ENCODE assay signal across 8 mouse cellular contexts in genomic region chr6:129423734-129424072, GRCm38 (mm10). TPM values are rescaled to one million over a fixed set of nuclear protein-coding genes. Genes with fewer than 3 reads are reported as not detected.
A peak's percentile ranks its signal among the peaks of the same experiment; 100 is the strongest.
DNase-seq lines count a peak whose midpoint lies in the region; ATAC-seq and TF ChIP-seq lines count a peak whose summit lies in the region.

No protein-coding gene starts in this region.

- no peak overlapping the region for H3K4me3 ChIP-seq in bone marrow macrophage, adult 2 months (ENCODE audit: insufficient read depth, low read length)
- H3K4me3 ChIP-seq in embryonic fibroblast, embryonic 13.5 days (ENCODE audit: insufficient read depth, low read length): no peak overlapping the region
- H3K4me3 ChIP-seq in heart, embryonic 14.5 days (ENCODE audit: control insufficient read depth in 1 of 2, insufficient read depth in 1 of 2, low read depth in 1 of 2, low read length in 2 of 2): no peak overlapping the region
- no peak overlapping the region for H3K4me3 ChIP-seq in liver, embryonic 11.5 days (ENCODE audit: low read depth, low read length)
- no peak overlapping the region for H3K4me3 ChIP-seq in stomach, embryonic 15.5 days (replicated peaks)

- no peaks in the 10 kb centered on the region for H3K36me3 ChIP-seq in heart, embryonic 14.5 days (ENCODE audit: control insufficient read depth, insufficient read depth, low read length)
- no peaks in the 10 kb centered on the region for H3K36me3 ChIP-seq in liver, embryonic 11.5 days (ENCODE audit: control insufficient read depth, insufficient read depth, low read length)
- no peaks in the 10 kb centered on the region for H3K36me3 ChIP-seq in stomach, embryonic 15.5 days

- no peak overlapping the region for H3K9ac ChIP-seq in heart, embryonic 14.5 days (ENCODE audit: low read length)
- no peak overlapping the region for H3K9ac ChIP-seq in liver, embryonic 11.5 days (ENCODE audit: low read depth, low read length)
- no peak overlapping the region for H3K9ac ChIP-seq in stomach, embryonic 15.5 days

- H3K9me3 ChIP-seq in heart, embryonic 14.5 days (ENCODE audit: control insufficient read depth, low read length): no peaks in the 10 kb centered on the region
- H3K9me3 ChIP-seq in liver, embryonic 11.5 days (ENCODE audit: control insufficient read depth, low read length): no peaks in the 10 kb centered on the region
- no peaks in the 10 kb centered on the region for H3K9me3 ChIP-seq in stomach, embryonic 15.5 days

- peak overlapping the region; percentile 24 for H3K4me2 ChIP-seq in heart, embryonic 14.5 days (ENCODE audit: low read length)
- H3K4me2 ChIP-seq in liver, embryonic 11.5 days: no peak overlapping the region
- H3K4me2 ChIP-seq in stomach, embryonic 15.5 days: no peak overlapping the region

- peak; percentile 55; the same call in 1 of the 2 replicates for TF ChIP-seq CTCF in bone marrow macrophage, adult 2 months (IDR thresholded peaks at IDR 0.05; ENCODE audit: low read depth, low read length)
- TF ChIP-seq CTCF in embryonic fibroblast, embryonic 13.5 days (IDR thresholded peaks at IDR 0.05; ENCODE audit: borderline replicate concordance, insufficient read depth, low read length): peak; percentile 26; the same call in 1 of the 2 replicates

- ATAC-seq in heart, embryonic 14.5 days (ENCODE audit: insufficient number of reproducible peaks, insufficient read depth, low FRiP score, low read depth): 0 out of 2 replicates have a peak, but pooled peaks have one; percentile 66
- ATAC-seq in liver, embryonic 11.5 days (replicated peaks; ENCODE audit: low FRiP score): peak; percentile 78
- ATAC-seq in stomach, embryonic 15.5 days (ENCODE audit: insufficient read depth, low FRiP score, low read depth): peak; percentile 60

- H3K27ac ChIP-seq in bone marrow macrophage, adult 2 months (ENCODE audit: insufficient read depth, low read depth, low read length): no peak overlapping the region
- no peak overlapping the region for H3K27ac ChIP-seq in embryonic fibroblast, embryonic 13.5 days (ENCODE audit: insufficient read depth, low read length)
- peak overlapping the region; percentile 35 to 43; a peak in 2 of 4 replicates for H3K27ac ChIP-seq in heart, embryonic 14.5 days (replicated peaks in 1 of 2; ENCODE audit: control insufficient read depth in 1 of 2, insufficient read depth in 1 of 2, low read depth in 2 of 2, low read length in 2 of 2)
- no peak overlapping the region for H3K27ac ChIP-seq in liver, embryonic 11.5 days (ENCODE audit: low read depth, low read length)
- H3K27ac ChIP-seq in stomach, embryonic 15.5 days: no peak overlapping the region; the same call in 1 of the 2 replicates

- DNase-seq in B cell, adult 2 months: peak; percentile 78 to 80
- DNase-seq in kidney, postnatal 10 days: peak; percentile 81
- peak; percentile 60 for DNase-seq in liver, embryonic 11.5 days (ENCODE audit: low spot score)
- peak; percentile 75 for DNase-seq in neural tube, embryonic 10.5 days (ENCODE audit: extremely low spot score, low spot score)

- WGBS in heart, embryonic 14.5 days: 10% methylated on average over 1 of the region's 1 CpGs
- 15% methylated on average over 1 of the region's 1 CpGs for WGBS in liver, embryonic 11.5 days
- WGBS in stomach, embryonic 15.5 days: 23% methylated on average over 1 of the region's 1 CpGs

- TF ChIP-seq POLR2A in bone marrow macrophage, adult 2 months (IDR thresholded peaks at IDR 0.05; ENCODE audit: borderline replicate concordance, low read depth, low read length): no peak
- TF ChIP-seq POLR2A in embryonic fibroblast, embryonic 13.5 days (IDR thresholded peaks at IDR 0.05; ENCODE audit: low read depth, low read length): no peak

- H3K27me3 ChIP-seq in heart, embryonic 14.5 days (ENCODE audit: control insufficient read depth, insufficient read depth, low read length): no peaks in the 10 kb centered on the region
- H3K27me3 ChIP-seq in liver, embryonic 11.5 days (replicated peaks; ENCODE audit: control insufficient read depth, insufficient read depth, low read length): no peaks in the 10 kb centered on the region
- no peaks in the 10 kb centered on the region for H3K27me3 ChIP-seq in stomach, embryonic 15.5 days (replicated peaks)

- H3K4me1 ChIP-seq in bone marrow macrophage, adult 2 months (ENCODE audit: control insufficient read depth, insufficient read depth, low read length): peaks cover 29% of the 10 kb centered on the region
- no peaks in the 10 kb centered on the region for H3K4me1 ChIP-seq in embryonic fibroblast, embryonic 13.5 days (ENCODE audit: control insufficient read depth, insufficient read depth, low read length)
- peaks cover 5 to 10% of the 10 kb centered on the region in 2 experiments; a peak in 3 of 4 replicates for H3K4me1 ChIP-seq in heart, embryonic 14.5 days (ENCODE audit: control insufficient read depth in 2 of 2, insufficient read depth in 2 of 2, low read length in 2 of 2)
- peaks cover 10% of the 10 kb centered on the region for H3K4me1 ChIP-seq in liver, embryonic 11.5 days (replicated peaks; ENCODE audit: control insufficient read depth, insufficient read depth, low read length)
- H3K4me1 ChIP-seq in stomach, embryonic 15.5 days: peaks cover 5% of the 10 kb centered on the region

RNA-seq across cellular contexts. Expression of gene Clec9a, which starts 15.0 kb away (rescaled TPM):
- polyA plus RNA-seq in bone marrow macrophage, adult 2 months (2012; ENCODE audit: insufficient read depth, insufficient read length, missing spikeins): 0.24 and 0.84 TPM in 2 replicates
- polyA plus RNA-seq in embryonic fibroblast, embryonic 13.5 days (2011; ENCODE audit: insufficient read length, low read depth, missing spikeins): not detected in 2 replicates
- polyA plus RNA-seq in heart, embryonic 14.5 days (2014; fragmentation: Nextera tagmentation; extraction: Ambion mirVana): 0.42 and 0.58 TPM in 2 replicates
- polyA plus RNA-seq in liver, embryonic 11.5 days (2014; fragmentation: Nextera tagmentation; extraction: Ambion mirVana): 0.56 and 0.67 TPM in 2 replicates
- 0.12 and 0.13 TPM in 2 replicates for polyA plus RNA-seq in stomach, embryonic 15.5 days (2015; fragmentation: Nextera tagmentation; extraction: Ambion mirVana)

RNA-seq across cellular contexts. Expression of gene Clec1b, which starts 26.6 kb away (rescaled TPM):
- polyA plus RNA-seq in bone marrow macrophage, adult 2 months (2012; ENCODE audit: insufficient read depth, insufficient read length, missing spikeins): 2.4 and 2.7 TPM in 2 replicates
- not detected in 2 replicates for polyA plus RNA-seq in embryonic fibroblast, embryonic 13.5 days (2011; ENCODE audit: insufficient read length, low read depth, missing spikeins)
- polyA plus RNA-seq in heart, embryonic 14.5 days (2014; fragmentation: Nextera tagmentation; extraction: Ambion mirVana): 3.9 and 5.6 TPM in 2 replicates
- polyA plus RNA-seq in liver, embryonic 11.5 days (2014; fragmentation: Nextera tagmentation; extraction: Ambion mirVana): 39.2 and 39.8 TPM in 2 replicates
- polyA plus RNA-seq in stomach, embryonic 15.5 days (2015; fragmentation: Nextera tagmentation; extraction: Ambion mirVana): 1.2 and 1.6 TPM in 2 replicates

RNA-seq across cellular contexts. Expression of gene Clec1a, which starts 28.1 kb away (rescaled TPM):
- polyA plus RNA-seq in bone marrow macrophage, adult 2 months (2012; ENCODE audit: insufficient read depth, insufficient read length, missing spikeins): 0.46 and 0.69 TPM in 2 replicates
- polyA plus RNA-seq in embryonic fibroblast, embryonic 13.5 days (2011; ENCODE audit: insufficient read length, low read depth, missing spikeins): 0.52 and 0.54 TPM in 2 replicates
- 3.9 and 6.4 TPM in 2 replicates for polyA plus RNA-seq in heart, embryonic 14.5 days (2014; fragmentation: Nextera tagmentation; extraction: Ambion mirVana)
- polyA plus RNA-seq in liver, embryonic 11.5 days (2014; fragmentation: Nextera tagmentation; extraction: Ambion mirVana): 0.38 and 0.65 TPM in 2 replicates
- 2.9 and 3.6 TPM in 2 replicates for polyA plus RNA-seq in stomach, embryonic 15.5 days (2015; fragmentation: Nextera tagmentation; extraction: Ambion mirVana)

RNA-seq across cellular contexts. Expression of gene Clec12b, which starts 38.0 kb away (rescaled TPM):
- polyA plus RNA-seq in bone marrow macrophage, adult 2 months (2012; ENCODE audit: insufficient read depth, insufficient read length, missing spikeins): not detected in 2 replicates
- not detected in 2 replicates for polyA plus RNA-seq in embryonic fibroblast, embryonic 13.5 days (2011; ENCODE audit: insufficient read length, low read depth, missing spikeins)
- 0.18 and 0.39 TPM in 2 replicates for polyA plus RNA-seq in heart, embryonic 14.5 days (2014; fragmentation: Nextera tagmentation; extraction: Ambion mirVana)
- not detected in 2 replicates for polyA plus RNA-seq in liver, embryonic 11.5 days (2014; fragmentation: Nextera tagmentation; extraction: Ambion mirVana)
- polyA plus RNA-seq in stomach, embryonic 15.5 days (2015; fragmentation: Nextera tagmentation; extraction: Ambion mirVana): 0.19 TPM in 1 of 2 replicates, not detected in the other

Comparison
In these comparisons a context has a peak if more than half of its experiments do, and no peak if none do; other contexts are left out.
1. H3K27ac ChIP-seq: peak in heart, embryonic 14.5 days (2 of 2); none in bone marrow macrophage, adult 2 months (single experiment), embryonic fibroblast, embryonic 13.5 days (single experiment), liver, embryonic 11.5 days (single experiment) and stomach, embryonic 15.5 days (single experiment).
2. Peak in every context shown above with its lines, with median percentiles within 50 percentile points of each other: DNase-seq and ATAC-seq.